Mouse (Mus musculus): ENCODE results near the gene Dner. TPM values are rescaled to one million over a fixed set of nuclear protein-coding genes. Genes with fewer than 3 reads are reported as not detected.

Dner gene
- polyA plus RNA-seq, 1 experiment = not detected

- Histone ChIP-seq H3K4me3 (ENCODE audit: insufficient read depth, low read depth, low read length) (no peak overlapping the region), H3K27ac (replicated peaks; ENCODE audit: low read depth, low read length) (no peak overlapping the region), H3K4me1 (ENCODE audit: control insufficient read depth, insufficient read depth, insufficient read length, low read length) (no peaks in the 10 kb centered on the region)
Measured at GRCm38 (mm10) chr1:84421845-84422244, 274.2 kb downstream of the Dner start.

GRCm38 (mm10) chr1:84419416-84419815 lies 276.6 kb downstream of the Dner start:
- no peaks in the 10 kb centered on the region for H3K4me1 ChIP-seq (ENCODE audit: control insufficient read depth, insufficient read depth, insufficient read length, low read length)
- H3K27ac ChIP-seq (replicated peaks; ENCODE audit: low read depth, low read length) = no peak overlapping the region
- no peak overlapping the region for H3K4me3 ChIP-seq (ENCODE audit: insufficient read depth, low read depth, low read length)

- no peak overlapping the region for H3K27ac ChIP-seq (replicated peaks; ENCODE audit: low read depth, low read length)
- no peaks in the 10 kb centered on the region for H3K4me1 ChIP-seq (ENCODE audit: control insufficient read depth, insufficient read depth, insufficient read length, low read length)
- no peak overlapping the region for H3K4me3 ChIP-seq (ENCODE audit: insufficient read depth, low read depth, low read length)
Measured at GRCm38 (mm10) chr1:84418511-84418910, 277.5 kb downstream of the Dner start.

GRCm38 (mm10) chr1:84417761-84418238 lies 278.2 kb downstream of the Dner start:
- no peak overlapping the region for H3K27ac ChIP-seq (replicated peaks; ENCODE audit: low read depth, low read length)
- H3K4me1 ChIP-seq (ENCODE audit: control insufficient read depth, insufficient read depth, insufficient read length, low read length) = no peaks in the 10 kb centered on the region
- H3K4me3 ChIP-seq (ENCODE audit: insufficient read depth, low read depth, low read length) = no peak overlapping the region

- Histone ChIP-seq H3K27ac (replicated peaks; ENCODE audit: low read depth, low read length) (no peak overlapping the region), H3K4me1 (ENCODE audit: control insufficient read depth, insufficient read depth, insufficient read length, low read length) (no peaks in the 10 kb centered on the region), H3K4me3 (ENCODE audit: insufficient read depth, low read depth, low read length) (no peak overlapping the region)
Measured at GRCm38 (mm10) chr1:84417276-84417675, 278.7 kb downstream of the Dner start.

GRCm38 (mm10) chr1:84414464-84414863 lies 281.6 kb downstream of the Dner start:
- Histone ChIP-seq H3K4me3 (ENCODE audit: insufficient read depth, low read depth, low read length) (no peak overlapping the region), H3K27ac (replicated peaks; ENCODE audit: low read depth, low read length) (no peak overlapping the region), H3K4me1 (ENCODE audit: control insufficient read depth, insufficient read depth, insufficient read length, low read length) (no peaks in the 10 kb centered on the region)

- Histone ChIP-seq H3K4me3 (ENCODE audit: insufficient read depth, low read depth, low read length) (no peak overlapping the region), H3K27ac (replicated peaks; ENCODE audit: low read depth, low read length) (no peak overlapping the region), H3K4me1 (ENCODE audit: control insufficient read depth, insufficient read depth, insufficient read length, low read length) (peaks cover 2% of the 10 kb centered on the region; the same call in 1 of the 2 replicates)
Measured at GRCm38 (mm10) chr1:84409514-84409913, 286.5 kb downstream of the Dner start.

- Histone ChIP-seq H3K4me3 (ENCODE audit: insufficient read depth, low read depth, low read length) (no peak overlapping the region), H3K4me1 (ENCODE audit: control insufficient read depth, insufficient read depth, insufficient read length, low read length) (peaks cover 2% of the 10 kb centered on the region; the same call in 1 of the 2 replicates), H3K27ac (replicated peaks; ENCODE audit: low read depth, low read length) (no peak overlapping the region)
Measured at GRCm38 (mm10) chr1:84408873-84409272, 287.1 kb downstream of the Dner start.

- peak overlapping the region; percentile 89 for H3K27ac ChIP-seq (replicated peaks; ENCODE audit: low read depth, low read length)
- H3K4me1 ChIP-seq (ENCODE audit: control insufficient read depth, insufficient read depth, insufficient read length, low read length) = peaks cover 2% of the 10 kb centered on the region; the same call in 1 of the 2 replicates
- no peak overlapping the region for H3K4me3 ChIP-seq (ENCODE audit: insufficient read depth, low read depth, low read length)
Measured at GRCm38 (mm10) chr1:84406891-84407290, 289.1 kb downstream of the Dner start.

- Histone ChIP-seq H3K27ac (replicated peaks; ENCODE audit: low read depth, low read length) (no peak overlapping the region), H3K4me1 (ENCODE audit: control insufficient read depth, insufficient read depth, insufficient read length, low read length) (peaks cover 2% of the 10 kb centered on the region; the same call in 1 of the 2 replicates), H3K4me3 (ENCODE audit: insufficient read depth, low read depth, low read length) (no peak overlapping the region)
Measured at GRCm38 (mm10) chr1:84405551-84406290, 290.3 kb downstream of the Dner start.

- H3K4me1 ChIP-seq (ENCODE audit: control insufficient read depth, insufficient read depth, insufficient read length, low read length) = peaks cover 2% of the 10 kb centered on the region; the same call in 1 of the 2 replicates
- H3K4me3 ChIP-seq (ENCODE audit: insufficient read depth, low read depth, low read length) = no peak overlapping the region
- H3K27ac ChIP-seq (replicated peaks; ENCODE audit: low read depth, low read length) = no peak overlapping the region
Measured at GRCm38 (mm10) chr1:84404880-84405279, 291.1 kb downstream of the Dner start.

- H3K27ac ChIP-seq (replicated peaks; ENCODE audit: low read depth, low read length) = no peak overlapping the region
- H3K4me3 ChIP-seq (ENCODE audit: insufficient read depth, low read depth, low read length) = no peak overlapping the region
- H3K4me1 ChIP-seq (ENCODE audit: control insufficient read depth, insufficient read depth, insufficient read length, low read length) = peaks cover 2% of the 10 kb centered on the region; the same call in 1 of the 2 replicates
Measured at GRCm38 (mm10) chr1:84402154-84402553, 293.9 kb downstream of the Dner start.

- Histone ChIP-seq H3K4me3 (ENCODE audit: insufficient read depth, low read depth, low read length) (no peak overlapping the region), H3K27ac (replicated peaks; ENCODE audit: low read depth, low read length) (no peak overlapping the region), H3K4me1 (ENCODE audit: control insufficient read depth, insufficient read depth, insufficient read length, low read length) (no peaks in the 10 kb centered on the region)
Measured at GRCm38 (mm10) chr1:84399671-84400070, 296.4 kb downstream of the Dner start.

GRCm38 (mm10) chr1:84399118-84399517 lies 296.9 kb downstream of the Dner start:
- Histone ChIP-seq H3K4me3 (ENCODE audit: insufficient read depth, low read depth, low read length) (no peak overlapping the region), H3K4me1 (ENCODE audit: control insufficient read depth, insufficient read depth, insufficient read length, low read length) (no peaks in the 10 kb centered on the region), H3K27ac (replicated peaks; ENCODE audit: low read depth, low read length) (no peak overlapping the region)

GRCm38 (mm10) chr1:84396787-84397186 lies 299.2 kb downstream of the Dner start:
- H3K4me1 ChIP-seq (ENCODE audit: control insufficient read depth, insufficient read depth, insufficient read length, low read length) = no peaks in the 10 kb centered on the region
- H3K27ac ChIP-seq (replicated peaks; ENCODE audit: low read depth, low read length) = no peak overlapping the region
- H3K4me3 ChIP-seq (ENCODE audit: insufficient read depth, low read depth, low read length) = no peak overlapping the region

GRCm38 (mm10) chr1:84395928-84396327 lies 300.1 kb downstream of the Dner start:
- Histone ChIP-seq H3K4me1 (ENCODE audit: control insufficient read depth, insufficient read depth, insufficient read length, low read length) (no peaks in the 10 kb centered on the region), H3K4me3 (ENCODE audit: insufficient read depth, low read depth, low read length) (no peak overlapping the region), H3K27ac (replicated peaks; ENCODE audit: low read depth, low read length) (no peak overlapping the region)
